Mouse (Mus musculus): ENCODE results near the gene Ano9. TPM values are rescaled to one million over a fixed set of nuclear protein-coding genes. Genes with fewer than 3 reads are reported as not detected.
A peak's percentile ranks its signal among the peaks of the same experiment; 100 is the strongest.

Ano9 gene
- total and polyA plus RNA-seq, 3 experiments = 0.23 to 1.7 TPM; not detected in 1

GRCm38 (mm10) chr7:141120605-141121004 is 3.0 kb upstream of the Ano9 start:
- Histone ChIP-seq H3K4me3 (ENCODE audit: low read depth, low read length) (no peak overlapping the region), H3K27me3 (ENCODE audit: insufficient read depth, low read length) (peaks cover 27% of the 10 kb centered on the region), H3K4me1 (ENCODE audit: insufficient read depth, low read depth, low read length) (peaks cover 36% of the 10 kb centered on the region), H3K36me3 (replicated peaks) (no peaks in the 10 kb centered on the region), H3K9me3 (replicated peaks) (no peaks in the 10 kb centered on the region)
- TF ChIP-seq GATA1 (IDR thresholded peaks at IDR 0.05; ENCODE audit: borderline replicate concordance, low read length) (no peak), GATA2 (IDR thresholded peaks at IDR 0.05; ENCODE audit: borderline replicate concordance, low read depth, low read length) (no peak), POLR2AphosphoS5 (IDR thresholded peaks at IDR 0.05; ENCODE audit: insufficient replicate concordance, low read depth, low read length) (no peak), TAL1 (conservative IDR thresholded peaks at IDR 0.05; ENCODE audit: low read depth, low read length) (no peak), CTCF (IDR thresholded peaks at IDR 0.05; ENCODE audit: low read depth, low read length) (no peak)
- no peak for DNase-seq (ENCODE audit: low spot score)
- ATAC-seq (ENCODE audit: extremely low read depth, insufficient number of reproducible peaks, low FRiP score, poor library complexity, severe bottlenecking) = no peak

DNA sequence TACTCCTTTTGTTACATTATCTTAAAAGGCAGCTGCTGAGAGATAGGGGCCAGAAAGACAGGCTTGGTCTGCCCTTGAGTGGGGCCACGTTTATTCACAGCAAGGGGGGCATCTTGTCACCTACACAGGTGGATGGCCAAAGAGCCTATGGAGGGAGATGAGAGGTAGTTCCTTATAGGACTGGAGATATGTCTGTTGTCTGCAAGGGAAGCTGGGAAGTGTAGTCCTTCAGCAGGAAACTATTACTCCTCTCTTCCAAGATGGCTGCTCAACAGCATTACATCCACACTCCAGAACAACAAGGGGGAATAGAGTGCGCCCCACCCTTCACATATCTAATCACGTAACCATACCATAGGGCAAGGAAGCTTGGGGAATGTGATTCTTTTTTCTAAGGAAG is 1.9 kb upstream of the Ano9 start:
- no peak for TF ChIP-seq POLR2AphosphoS5 (IDR thresholded peaks at IDR 0.05; ENCODE audit: insufficient replicate concordance, low read depth, low read length)
- no peak for TF ChIP-seq TAL1 (conservative IDR thresholded peaks at IDR 0.05; ENCODE audit: low read depth, low read length)
- no peak for TF ChIP-seq GATA1 (IDR thresholded peaks at IDR 0.05; ENCODE audit: borderline replicate concordance, low read length)
- TF ChIP-seq GATA2 (IDR thresholded peaks at IDR 0.05; ENCODE audit: borderline replicate concordance, low read depth, low read length) = no peak
- no peak for TF ChIP-seq CTCF (IDR thresholded peaks at IDR 0.05; ENCODE audit: low read depth, low read length)
- no peaks in the 10 kb centered on the region for H3K9me3 ChIP-seq (replicated peaks)
- peaks cover 36% of the 10 kb centered on the region for H3K4me1 ChIP-seq (ENCODE audit: insufficient read depth, low read depth, low read length)
- ATAC-seq (ENCODE audit: extremely low read depth, insufficient number of reproducible peaks, low FRiP score, poor library complexity, severe bottlenecking) = no peak
- H3K27me3 ChIP-seq (ENCODE audit: insufficient read depth, low read length) = peaks cover 37% of the 10 kb centered on the region
- no peak for DNase-seq (ENCODE audit: low spot score)
- no peak overlapping the region for H3K4me3 ChIP-seq (ENCODE audit: low read depth, low read length)
- H3K36me3 ChIP-seq (replicated peaks) = no peaks in the 10 kb centered on the region

- no peaks in the 10 kb centered on the region for H3K9me3 ChIP-seq (replicated peaks)
- no peak for DNase-seq (ENCODE audit: low spot score)
- TF ChIP-seq POLR2AphosphoS5 (IDR thresholded peaks at IDR 0.05; ENCODE audit: insufficient replicate concordance, low read depth, low read length) = no peak
- no peak overlapping the region for H3K4me3 ChIP-seq (ENCODE audit: low read depth, low read length)
- H3K36me3 ChIP-seq (replicated peaks) = no peaks in the 10 kb centered on the region
- H3K27me3 ChIP-seq (ENCODE audit: insufficient read depth, low read length) = peaks cover 58% of the 10 kb centered on the region
- no peak for ATAC-seq (ENCODE audit: extremely low read depth, insufficient number of reproducible peaks, low FRiP score, poor library complexity, severe bottlenecking)
- peaks cover 16% of the 10 kb centered on the region for H3K4me1 ChIP-seq (ENCODE audit: insufficient read depth, low read depth, low read length)
These were observed 1.7 kb downstream of the Ano9 start for GRCm38 (mm10) chr7:141115874-141116273.

DNA sequence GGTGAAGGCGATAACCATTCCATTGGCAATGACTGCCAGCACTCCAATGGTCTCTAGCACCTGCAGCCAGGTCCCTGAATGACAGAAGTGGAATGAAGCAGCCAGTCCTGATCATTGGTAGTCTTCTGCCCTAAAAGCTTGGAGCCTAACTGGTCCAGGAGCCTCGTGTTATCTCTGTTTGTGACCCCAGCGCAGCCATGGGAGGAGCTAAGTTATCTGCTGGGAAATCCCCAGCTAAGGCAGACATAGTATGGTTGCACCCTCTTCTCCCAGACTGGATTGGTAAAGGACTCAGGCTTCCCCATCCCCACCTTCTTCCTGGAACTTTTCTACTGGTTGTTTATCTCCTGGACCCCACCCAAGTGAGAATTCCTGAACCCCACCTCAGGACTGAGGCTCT is 14.4 kb downstream of the Ano9 start:
- peaks cover 55% of the 10 kb centered on the region for H3K27me3 ChIP-seq (ENCODE audit: insufficient read depth, low read length)
- no peaks in the 10 kb centered on the region for H3K36me3 ChIP-seq (replicated peaks)
- DNase-seq (ENCODE audit: low spot score) (no peak), ATAC-seq (ENCODE audit: extremely low read depth, insufficient number of reproducible peaks, low FRiP score, poor library complexity, severe bottlenecking) (no peak)
- TF ChIP-seq GATA1 (IDR thresholded peaks at IDR 0.05; ENCODE audit: borderline replicate concordance, low read length) (no peak), CTCF (IDR thresholded peaks at IDR 0.05; ENCODE audit: low read depth, low read length) (no peak), POLR2AphosphoS5 (IDR thresholded peaks at IDR 0.05; ENCODE audit: insufficient replicate concordance, low read depth, low read length) (no peak), GATA2 (IDR thresholded peaks at IDR 0.05; ENCODE audit: borderline replicate concordance, low read depth, low read length) (no peak), TAL1 (conservative IDR thresholded peaks at IDR 0.05; ENCODE audit: low read depth, low read length) (no peak)
- no peak overlapping the region for H3K4me3 ChIP-seq (ENCODE audit: low read depth, low read length)
- H3K9me3 ChIP-seq (replicated peaks) = no peaks in the 10 kb centered on the region
- H3K4me1 ChIP-seq (ENCODE audit: insufficient read depth, low read depth, low read length) = no peaks in the 10 kb centered on the region

GRCm38 (mm10) chr7:141099911-141100691 is 17.5 kb downstream of the Ano9 start, which contains the start of gene Sigirr:
Sigirr (minus strand) TSS chr7:141100572.
- Histone ChIP-seq H3K27me3 (ENCODE audit: insufficient read depth, low read length) (peaks cover 38% of the 10 kb centered on the region), H3K36me3 (replicated peaks) (peaks cover 1% of the 10 kb centered on the region), H3K9me3 (replicated peaks) (no peaks in the 10 kb centered on the region), H3K4me1 (ENCODE audit: insufficient read depth, low read depth, low read length) (peaks cover 23% of the 10 kb centered on the region), H3K4me3 (ENCODE audit: low read depth, low read length) (no peak within 1 kb of the TSS)
- no peak for TF ChIP-seq CTCF (IDR thresholded peaks at IDR 0.05; ENCODE audit: low read depth, low read length)
- no peak for TF ChIP-seq POLR2AphosphoS5 (IDR thresholded peaks at IDR 0.05; ENCODE audit: insufficient replicate concordance, low read depth, low read length)
- no peak for TF ChIP-seq GATA2 (IDR thresholded peaks at IDR 0.05; ENCODE audit: borderline replicate concordance, low read depth, low read length)
- no peak for TF ChIP-seq GATA1 (IDR thresholded peaks at IDR 0.05; ENCODE audit: borderline replicate concordance, low read length)
- TF ChIP-seq TAL1 (conservative IDR thresholded peaks at IDR 0.05; ENCODE audit: low read depth, low read length) = no peak
- no peak for ATAC-seq (ENCODE audit: extremely low read depth, insufficient number of reproducible peaks, low FRiP score, poor library complexity, severe bottlenecking)
- no peak for DNase-seq (ENCODE audit: low spot score)

- TF ChIP-seq TAL1 (conservative IDR thresholded peaks at IDR 0.05; ENCODE audit: low read depth, low read length) = no peak
- TF ChIP-seq GATA2 (IDR thresholded peaks at IDR 0.05; ENCODE audit: borderline replicate concordance, low read depth, low read length) = no peak
- TF ChIP-seq GATA1 (IDR thresholded peaks at IDR 0.05; ENCODE audit: borderline replicate concordance, low read length) = no peak
- no peak for TF ChIP-seq POLR2AphosphoS5 (IDR thresholded peaks at IDR 0.05; ENCODE audit: insufficient replicate concordance, low read depth, low read length)
- TF ChIP-seq CTCF (IDR thresholded peaks at IDR 0.05; ENCODE audit: low read depth, low read length) = no peak
- H3K9me3 ChIP-seq (replicated peaks) = no peaks in the 10 kb centered on the region
- H3K36me3 ChIP-seq (replicated peaks) = peaks cover 24% of the 10 kb centered on the region
- peaks cover 22% of the 10 kb centered on the region for H3K27me3 ChIP-seq (ENCODE audit: insufficient read depth, low read length)
- DNase-seq (ENCODE audit: low spot score) (no peak), ATAC-seq (ENCODE audit: extremely low read depth, insufficient number of reproducible peaks, low FRiP score, poor library complexity, severe bottlenecking) (no peak)
- H3K4me3 ChIP-seq (ENCODE audit: low read depth, low read length) = peak overlapping the region; percentile 69; the same call in 1 of the 2 replicates
- H3K4me1 ChIP-seq (ENCODE audit: insufficient read depth, low read depth, low read length) = peaks cover 35% of the 10 kb centered on the region
These were observed 20.4 kb downstream of the Ano9 start for GRCm38 (mm10) chr7:141097177-141097576.

All from G1E (cell line).